ENCODE assay signal across 21 mouse cellular contexts in genomic region chr1:91302021-91302420, GRCm38 (mm10). TPM values are rescaled to one million over a fixed set of nuclear protein-coding genes. Genes with fewer than 3 reads are reported as not detected.
DNase-seq lines count a peak whose midpoint lies in the region; ATAC-seq and TF ChIP-seq lines count a peak whose summit lies in the region.
"Had no signal": no experiment of that assay in that cellular context is flagged by ENCODE, and none has a peak within 500 bp of the region (broad histone marks: within the 10 kb centered on the region; RNA-seq: fewer than 3 reads in every experiment).

No protein-coding gene starts in this region.

- no peak for TF ChIP-seq EP300 in heart, adult 2 months (IDR thresholded peaks at IDR 0.05; ENCODE audit: insufficient read depth, low read depth, low read length)

- no peak for TF ChIP-seq CTCF in heart, adult 2 months (IDR thresholded peaks at IDR 0.05)
- TF ChIP-seq CTCF in liver, adult 2 months (IDR thresholded peaks at IDR 0.05; ENCODE audit: low read depth, low read length) = no peak

- H3K4me3 ChIP-seq in heart, adult 2 months = no peak overlapping the region
- no peak overlapping the region for H3K4me3 ChIP-seq in liver, adult 2 months (ENCODE audit: insufficient read depth, low read depth, low read length)
- no peak overlapping the region for H3K4me3 ChIP-seq in liver, embryonic 16.5 days (ENCODE audit: low read depth, low read length)
- no peak overlapping the region for H3K4me3 ChIP-seq in stomach, embryonic 15.5 days (replicated peaks)
- H3K4me3 ChIP-seq: embryonic facial prominence, embryonic 10.5 days; forebrain, embryonic 13.5 days; heart, embryonic 13.5 days; hindbrain, embryonic 15.5 days; limb, embryonic 10.5 days; lung, embryonic 15.5 days; midbrain, embryonic 13.5 days; neural tube, embryonic 15.5 days had no signal

- no peaks in the 10 kb centered on the region for H3K79me2 ChIP-seq in heart, adult 2 months (replicated peaks; ENCODE audit: control insufficient read depth, insufficient read depth, low read length)
- peaks cover 5% of the 10 kb centered on the region; the same call in 1 of the 2 replicates for H3K79me2 ChIP-seq in liver, adult 2 months (ENCODE audit: control insufficient read depth, insufficient read depth, low read length)

- H3K9me3 ChIP-seq in liver, embryonic 16.5 days (replicated peaks; ENCODE audit: control insufficient read depth, low read length) = no peaks in the 10 kb centered on the region
- H3K9me3 ChIP-seq in stomach, embryonic 15.5 days = no peaks in the 10 kb centered on the region
- H3K9me3 ChIP-seq: embryonic facial prominence, embryonic 10.5 days; forebrain, embryonic 13.5 days; heart, embryonic 13.5 days; hindbrain, embryonic 15.5 days; limb, embryonic 10.5 days; lung, embryonic 15.5 days; midbrain, embryonic 13.5 days; neural tube, embryonic 15.5 days had no signal

- H3K27ac ChIP-seq in heart, adult 2 months = peak overlapping the region; percentile 1; the same call in 1 of the 2 replicates
- H3K27ac ChIP-seq in liver, adult 2 months (replicated peaks; ENCODE audit: insufficient read depth, low read depth, low read length) = peak overlapping the region; percentile 97
- H3K27ac ChIP-seq in liver, embryonic 16.5 days (ENCODE audit: low read length) = peak overlapping the region; percentile 80
- H3K27ac ChIP-seq in stomach, embryonic 15.5 days = peak overlapping the region; percentile 64; the same call in 1 of the 2 replicates
- H3K27ac ChIP-seq: embryonic facial prominence, embryonic 10.5 days; forebrain, embryonic 13.5 days; heart, embryonic 13.5 days; hindbrain, embryonic 15.5 days; limb, embryonic 10.5 days; lung, embryonic 15.5 days; midbrain, embryonic 13.5 days; neural tube, embryonic 15.5 days had no signal

- H3K36me3 ChIP-seq in heart, adult 2 months (ENCODE audit: control insufficient read depth, insufficient read depth, low read length) = no peaks in the 10 kb centered on the region; the same call in 1 of the 2 replicates
- peaks cover 22% of the 10 kb centered on the region for H3K36me3 ChIP-seq in liver, adult 2 months (ENCODE audit: control insufficient read depth, insufficient read depth, low read length)
- H3K36me3 ChIP-seq in liver, embryonic 16.5 days (ENCODE audit: control insufficient read depth, insufficient read depth) = peaks cover 15% of the 10 kb centered on the region
- H3K36me3 ChIP-seq in stomach, embryonic 15.5 days = 0 out of 2 replicates have a peak, but pooled peaks cover 9% of the 10 kb centered on the region

- no peak overlapping the region for H3K9ac ChIP-seq in heart, adult 2 months (ENCODE audit: low read depth, low read length)
- peak overlapping the region; percentile 35 for H3K9ac ChIP-seq in liver, adult 2 months (ENCODE audit: low read depth, low read length)
- no peak overlapping the region for H3K9ac ChIP-seq in liver, embryonic 16.5 days (ENCODE audit: low read depth, low read length)
- no peak overlapping the region for H3K9ac ChIP-seq in stomach, embryonic 15.5 days
- H3K9ac ChIP-seq: forebrain, embryonic 13.5 days; heart, embryonic 13.5 days; hindbrain, embryonic 15.5 days; lung, embryonic 15.5 days; midbrain, embryonic 13.5 days; neural tube, embryonic 15.5 days had no signal

- intact Hi-C loops in heart, adult 2 months (cut with DNase I) = no loop called here

- no peaks in the 10 kb centered on the region for H3K27me3 ChIP-seq in heart, adult 2 months (ENCODE audit: control insufficient read depth, insufficient read depth, low read length)
- no peaks in the 10 kb centered on the region for H3K27me3 ChIP-seq in liver, adult 2 months (ENCODE audit: control insufficient read depth, insufficient read depth, low read length)
- no peaks in the 10 kb centered on the region for H3K27me3 ChIP-seq in liver, embryonic 16.5 days (ENCODE audit: control insufficient read depth, insufficient read depth, low read depth, low read length)
- H3K27me3 ChIP-seq in stomach, embryonic 15.5 days (replicated peaks) = no peaks in the 10 kb centered on the region
- H3K27me3 ChIP-seq: forebrain, embryonic 13.5 days; heart, embryonic 13.5 days; hindbrain, embryonic 15.5 days; lung, embryonic 15.5 days; midbrain, embryonic 13.5 days; neural tube, embryonic 15.5 days had no signal

- 88% methylated on average over 3 of the region's 3 CpGs for WGBS in heart, adult 2 months
- 30% methylated on average over 3 of the region's 3 CpGs for WGBS in liver, adult 2 months
- 82% methylated on average over 3 of the region's 3 CpGs for WGBS in liver, embryonic 16.5 days (ENCODE audit: insufficient replicate concordance)
- 79% methylated on average over 3 of the region's 3 CpGs for WGBS in stomach, embryonic 15.5 days

- ATAC-seq in liver, embryonic 16.5 days (ENCODE audit: low read depth) = no peak
- ATAC-seq in stomach, embryonic 15.5 days (ENCODE audit: insufficient read depth, low FRiP score, low read depth) = no peak
- no peak for ATAC-seq in megakaryocyte progenitor cell, adult 5-6 weeks (replicated peaks; ENCODE audit: poor library complexity)
- ATAC-seq: forebrain, embryonic 13.5 days; midbrain, embryonic 13.5 days had no signal

- no peak for TF ChIP-seq POLR2A in heart, adult 2 months (IDR thresholded peaks at IDR 0.05; ENCODE audit: insufficient read depth, low read depth, low read length)
- no peak for TF ChIP-seq POLR2A in liver, adult 2 months (IDR thresholded peaks at IDR 0.05; ENCODE audit: extremely low read depth, insufficient read depth, low read length)

- DNase-seq in heart, adult 2 months = no peak
- no peak for DNase-seq in heart, adult 11 months
- DNase-seq in liver, adult 2 months (ENCODE audit: extremely low read depth, low read depth, low spot score) = no peak
- DNase-seq in liver = no peak
- no peak for DNase-seq in heart, adult 18-20 months
- DNase-seq: adrenal gland, adult 2 months; cerebellum, postnatal 36 days; gastrocnemius, postnatal 14 days; thymus, adult 2 months had no signal

- H3K4me2 ChIP-seq in liver, embryonic 16.5 days (ENCODE audit: low read depth, low read length) = no peak overlapping the region; the same call in 1 of the 2 replicates
- H3K4me2 ChIP-seq in stomach, embryonic 15.5 days = no peak overlapping the region
- H3K4me2 ChIP-seq: forebrain, embryonic 13.5 days; heart, embryonic 13.5 days; hindbrain, embryonic 15.5 days; lung, embryonic 15.5 days; midbrain, embryonic 13.5 days; neural tube, embryonic 15.5 days had no signal

- H3K4me1 ChIP-seq in heart, adult 2 months (ENCODE audit: control insufficient read depth, insufficient read depth, low read length) = peaks cover 3% of the 10 kb centered on the region
- H3K4me1 ChIP-seq in liver, adult 2 months (ENCODE audit: control insufficient read depth, insufficient read depth, low read length) = peaks cover 30% of the 10 kb centered on the region
- H3K4me1 ChIP-seq in liver, embryonic 16.5 days (ENCODE audit: control insufficient read depth, low read depth, low read length) = peaks cover 28% of the 10 kb centered on the region
- peaks cover 12% of the 10 kb centered on the region; the same call in 1 of the 2 replicates for H3K4me1 ChIP-seq in stomach, embryonic 15.5 days

RNA-seq across cellular contexts. Expression of gene Scly, which starts 3.9 kb away (rescaled TPM):
- 10 to 100 TPM; 17.0 to 19.2 TPM for total RNA-seq in heart, adult 2 months (2021)
- 14.4 and 18.3 TPM in 2 replicates for polyA plus RNA-seq in heart, adult 2 months (2012; rRNA removed)
- 50.4 and 52.2 TPM in 2 replicates for total RNA-seq in liver, adult 2 months (2014; rRNA removed)
- polyA plus RNA-seq in liver, adult 2 months (2012; rRNA removed) = 106 and 110 TPM in 2 replicates
- polyA plus RNA-seq in liver, embryonic 16.5 days (2015; fragmentation: Nextera tagmentation; extraction: Ambion mirVana) = 29.6 and 33.4 TPM in 2 replicates
- 18.3 and 19.8 TPM in 2 replicates for polyA plus RNA-seq in stomach, embryonic 15.5 days (2015; fragmentation: Nextera tagmentation; extraction: Ambion mirVana)
- total RNA-seq in megakaryocyte progenitor cell, adult 5-6 weeks (2015) = 19.8 and 20.0 TPM in 2 replicates
- 21.1 and 23.6 TPM in 2 replicates for total RNA-seq in megakaryocyte progenitor cell, adult 5-6 weeks (2017)
- 10 to 100 TPM; 15.9 to 18.7 TPM for total RNA-seq in heart, adult 18-20 months (2021)

RNA-seq across cellular contexts. Expression of gene Espnl, which starts 19.9 kb away (rescaled TPM):
- total RNA-seq in heart, adult 2 months (2021) = not detected
- 0.06 TPM in 2 replicates for polyA plus RNA-seq in heart, adult 2 months (2012; rRNA removed)
- total RNA-seq in liver, adult 2 months (2014; rRNA removed) = 0.20 TPM in 1 of 2 replicates, not detected in the other
- polyA plus RNA-seq in liver, adult 2 months (2012; rRNA removed) = 0.01 and 0.09 TPM in 2 replicates
- polyA plus RNA-seq in liver, embryonic 16.5 days (2015; fragmentation: Nextera tagmentation; extraction: Ambion mirVana) = not detected in 2 replicates
- 0.04 TPM in 1 of 2 replicates, not detected in the other for polyA plus RNA-seq in stomach, embryonic 15.5 days (2015; fragmentation: Nextera tagmentation; extraction: Ambion mirVana)
- 0.05 and 0.17 TPM in 2 replicates for total RNA-seq in megakaryocyte progenitor cell, adult 5-6 weeks (2015)
- 0.03 and 0.17 TPM in 2 replicates for total RNA-seq in megakaryocyte progenitor cell, adult 5-6 weeks (2017)
- total RNA-seq in heart, adult 18-20 months (2021) = not detected
- polyA plus RNA-seq: forebrain, embryonic 13.5 days; limb, embryonic 10.5 days had no signal

RNA-seq across cellular contexts. Expression of gene Klhl30, which starts 48.8 kb away (rescaled TPM):
- 10 to 100 TPM; 34.7 to 46.0 TPM for total RNA-seq in heart, adult 2 months (2021)
- polyA plus RNA-seq in heart, adult 2 months (2012; rRNA removed) = 59.8 and 72.0 TPM in 2 replicates
- total RNA-seq in liver, adult 2 months (2014; rRNA removed) = not detected in 2 replicates
- 0.02 TPM in 1 of 2 replicates, not detected in the other for polyA plus RNA-seq in liver, adult 2 months (2012; rRNA removed)
- 0.15 and 0.46 TPM in 2 replicates for polyA plus RNA-seq in liver, embryonic 16.5 days (2015; fragmentation: Nextera tagmentation; extraction: Ambion mirVana)
- 0.55 and 0.63 TPM in 2 replicates for polyA plus RNA-seq in stomach, embryonic 15.5 days (2015; fragmentation: Nextera tagmentation; extraction: Ambion mirVana)
- not detected in 2 replicates for total RNA-seq in megakaryocyte progenitor cell, adult 5-6 weeks (2015)
- total RNA-seq in megakaryocyte progenitor cell, adult 5-6 weeks (2017) = 0.07 TPM in 1 of 2 replicates, not detected in the other
- 10 to 100 TPM; 47.1 to 54.9 TPM for total RNA-seq in heart, adult 18-20 months (2021)
- total RNA-seq: MEL had no signal
- polyA plus RNA-seq: forebrain, embryonic 13.5 days had no signal

RNA-seq across cellular contexts. Expression of gene Ube2f, which starts 51.9 kb away (rescaled TPM):
- 10 to 100 TPM; 43.1 to 48.1 TPM for total RNA-seq in heart, adult 2 months (2021)
- polyA plus RNA-seq in heart, adult 2 months (2012; rRNA removed) = 39.4 and 62.5 TPM in 2 replicates
- total RNA-seq in liver, adult 2 months (2014; rRNA removed) = 17.7 and 23.0 TPM in 2 replicates
- polyA plus RNA-seq in liver, adult 2 months (2012; rRNA removed) = 23.4 and 32.9 TPM in 2 replicates
- 66.3 and 69.0 TPM in 2 replicates for polyA plus RNA-seq in liver, embryonic 16.5 days (2015; fragmentation: Nextera tagmentation; extraction: Ambion mirVana)
- 66.9 and 68.8 TPM in 2 replicates for polyA plus RNA-seq in stomach, embryonic 15.5 days (2015; fragmentation: Nextera tagmentation; extraction: Ambion mirVana)
- 90.2 and 92.6 TPM in 2 replicates for total RNA-seq in megakaryocyte progenitor cell, adult 5-6 weeks (2015)
- 46.8 and 58.6 TPM in 2 replicates for total RNA-seq in megakaryocyte progenitor cell, adult 5-6 weeks (2017)
- 10 to 100 TPM; 42.9 to 53.6 TPM for total RNA-seq in heart, adult 18-20 months (2021)

Comparison
In these comparisons a context has a peak if more than half of its experiments do, and no peak if none do; other contexts are left out.
1. H3K27ac ChIP-seq: peak in every context shown above with its lines; median percentile 97 in liver, adult 2 months; 80 in liver, embryonic 16.5 days; 64 in stomach, embryonic 15.5 days; 1 in heart, adult 2 months.
2. RNA of gene Klhl30, which starts 48.8 kb away (total RNA-seq): 47.1 to 54.9 TPM in heart, adult 18-20 months and 34.7 to 46.0 TPM in heart, adult 2 months; not detected in liver, adult 2 months and 0.07 TPM in megakaryocyte progenitor cell, adult 5-6 weeks; every median in the first group is over 10 times any median in the second.